ENCODE assay signal across 8 mouse cellular contexts in genomic region chr8:105531774-105532173, GRCm38 (mm10). TPM values are rescaled to one million over a fixed set of nuclear protein-coding genes. Genes with fewer than 3 reads are reported as not detected.
DNase-seq lines count a peak whose midpoint lies in the region; ATAC-seq and TF ChIP-seq lines count a peak whose summit lies in the region.

No protein-coding gene starts in this region.

- H3K4me1 ChIP-seq in lung, adult 2 months (ENCODE audit: control insufficient read depth, insufficient read depth, low read length), result peaks cover 24% of the 10 kb centered on the region

- intact Hi-C loops in gastrocnemius, postnatal 14 days (cut with DNase I; ENCODE audit: low total_unique reads), result loop anchor here (2.0 kb wide), 1 partner anchor 17 kb away; no protein-coding TSS in a partner anchor

- peak; percentile 65 for TF ChIP-seq CTCF in lung, adult 2 months (IDR thresholded peaks at IDR 0.05; ENCODE audit: insufficient read depth, low read length)

- no peak for TF ChIP-seq POLR2A in lung, adult 2 months (IDR thresholded peaks at IDR 0.05; ENCODE audit: borderline replicate concordance, extremely low read depth, low read depth, low read length)

- no peak for ATAC-seq in inflammation-experienced regulatory T-cells, adult 6 months

- H3K4me3 ChIP-seq in lung, adult 2 months (replicated peaks; ENCODE audit: extremely low read depth, low read depth, low read length), result no peak overlapping the region

- DNase-seq in ovary, postnatal 36 days (ENCODE audit: low spot score), result peak; percentile 71
- DNase-seq in ovary, adult 18-20 months (ENCODE audit: low spot score), result no peak
- peak; percentile 74 for DNase-seq in ZHBTc4 (ENCODE audit: low read depth, low spot score)
- DNase-seq in gastrocnemius, postnatal 14 days, result peak; percentile 82
- peak; percentile 66 for DNase-seq in lung, adult 2 months
- peak; percentile 57 for DNase-seq in thymus, postnatal 0 days (ENCODE audit: low spot score)
- DNase-seq in cerebellum, adult 18-20 months, result no peak

- 36% methylated on average over 2 of the region's 2 CpGs for WGBS in lung, adult 2 months

RNA-seq across cellular contexts. Expression of gene Hsd11b2, which starts 13.2 kb away (rescaled TPM):
- 1 to 10 TPM; 1.9 to 2.1 TPM for total RNA-seq in gastrocnemius, postnatal 14 days (2021)
- polyA plus RNA-seq in lung, adult 2 months (2012; rRNA removed), result 2.1 and 4.8 TPM in 2 replicates
- 0.26 and 0.28 TPM in 2 replicates for polyA plus RNA-seq in thymus, postnatal 0 days (2015; fragmentation: Nextera tagmentation; extraction: Ambion mirVana)
- not detected for polyA plus RNA-seq in inflammation-experienced regulatory T-cells, adult 6 months (2017; shearing (Covaris generic))

RNA-seq across cellular contexts. Expression of gene Atp6v0d1, which starts 34.1 kb away (rescaled TPM):
- 10 to 100 TPM; 43.2 to 44.7 TPM for total RNA-seq in gastrocnemius, postnatal 14 days (2021)
- polyA plus RNA-seq in lung, adult 2 months (2012; rRNA removed), result 101 and 121 TPM in 2 replicates
- polyA plus RNA-seq in thymus, postnatal 0 days (2015; fragmentation: Nextera tagmentation; extraction: Ambion mirVana), result 97.3 and 105 TPM in 2 replicates
- 10 to 100 TPM; 31.8 to 38.3 (median 38.3) TPM for polyA plus RNA-seq in inflammation-experienced regulatory T-cells, adult 6 months (2017; shearing (Covaris generic))

RNA-seq across cellular contexts. Expression of gene Zdhhc1, which starts 35.1 kb away (rescaled TPM):
- 10 to 100 TPM; 10.1 to 11.2 TPM for total RNA-seq in gastrocnemius, postnatal 14 days (2021)
- polyA plus RNA-seq in lung, adult 2 months (2012; rRNA removed), result 130 and 133 TPM in 2 replicates
- polyA plus RNA-seq in thymus, postnatal 0 days (2015; fragmentation: Nextera tagmentation; extraction: Ambion mirVana), result 5.8 and 6.9 TPM in 2 replicates
- 1 to 10 TPM; 1.1 to 2.2 (median 1.8) TPM for polyA plus RNA-seq in inflammation-experienced regulatory T-cells, adult 6 months (2017; shearing (Covaris generic))

Comparison
In these comparisons a context has a peak if more than half of its experiments do, and no peak if none do; other contexts are left out.
1. DNase-seq: peak in ovary, postnatal 36 days (single experiment), ZHBTc4 (single experiment), gastrocnemius, postnatal 14 days (single experiment), lung, adult 2 months (single experiment) and thymus, postnatal 0 days (single experiment); none in ovary, adult 18-20 months (single experiment) and cerebellum, adult 18-20 months (0 of 2).
2. RNA of gene Zdhhc1, which starts 35.1 kb away (polyA plus RNA-seq): 130 to 133 TPM in lung, adult 2 months; 5.8 to 6.9 TPM in thymus, postnatal 0 days and 1.1 to 2.2 TPM in inflammation-experienced regulatory T-cells, adult 6 months; every median in the first group is over 10 times any median in the second.